Mouse (Mus musculus): ENCODE results near the gene Usp10. TPM values are rescaled to one million over a fixed set of nuclear protein-coding genes. Genes with fewer than 3 reads are reported as not detected.
A peak's percentile ranks its signal among the peaks of the same experiment; 100 is the strongest.

The Usp10 gene
- polyA plus RNA-seq (2014; fragmentation: Nextera tagmentation; extraction: Ambion mirVana) = 130 and 136 TPM in 2 replicates

DNA sequence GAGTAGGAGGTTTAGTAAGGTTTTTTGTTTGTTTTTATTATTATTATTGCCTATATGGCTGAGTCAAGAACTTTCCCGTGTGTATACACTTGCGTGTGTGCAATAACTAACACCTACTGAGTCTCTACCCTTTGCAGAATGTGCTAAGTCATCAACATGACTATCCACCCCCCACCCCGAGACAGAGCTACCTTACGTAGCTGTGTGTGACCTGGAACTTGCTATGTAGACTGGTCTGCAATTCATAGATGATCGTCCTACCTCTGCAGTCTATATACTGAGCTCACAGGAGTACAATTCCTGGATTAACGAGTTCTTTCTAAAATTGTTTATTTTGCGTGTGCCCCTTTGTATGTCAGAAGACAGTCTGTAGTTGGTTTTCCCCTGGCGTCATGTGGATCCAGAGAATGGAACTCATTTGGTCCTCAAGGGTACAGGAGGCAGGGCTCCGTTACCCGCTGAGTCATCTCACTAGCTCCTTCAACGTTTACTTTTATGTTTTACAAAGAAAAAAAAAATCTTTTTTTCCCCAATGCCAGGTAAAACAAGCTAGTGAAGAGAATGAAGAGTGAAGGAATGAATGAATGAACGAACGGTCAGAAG lies at the start of gene Usp10:
Gene Usp10, plus strand, starts transcription at position 417 of the 603 bp plus-strand sequence.
- peak within 1 kb of the TSS; percentile 89 for H3K4me3 ChIP-seq (ENCODE audit: low read depth, low read length)
- DNase-seq (ENCODE audit: low spot score) = no peak
- peak within 1 kb of the TSS; percentile 87 for H3K27ac ChIP-seq (ENCODE audit: low read depth, low read length)
- peak within 1 kb of the TSS; percentile 87 for H3K9ac ChIP-seq (ENCODE audit: low read depth, low read length)
- H3K36me3 ChIP-seq (ENCODE audit: control insufficient read depth, insufficient read depth, low read length) = no peaks in the 10 kb centered on the region
- peak within 1 kb of the TSS; percentile 82 for H3K4me2 ChIP-seq (replicated peaks; ENCODE audit: low read depth, low read length)
- peaks cover 8% of the 10 kb centered on the region; the same call in 1 of the 2 replicates for H3K4me1 ChIP-seq (replicated peaks; ENCODE audit: control insufficient read depth, insufficient read depth, low read length)
- ATAC-seq (ENCODE audit: low FRiP score) = peak; percentile 38
- no peaks in the 10 kb centered on the region for H3K27me3 ChIP-seq (ENCODE audit: control insufficient read depth, insufficient read depth, low read length)
- WGBS = 31% methylated on average over 13 of the region's 13 CpGs
- H3K9me3 ChIP-seq (ENCODE audit: control insufficient read depth, low read length) = no peaks in the 10 kb centered on the region

DNA sequence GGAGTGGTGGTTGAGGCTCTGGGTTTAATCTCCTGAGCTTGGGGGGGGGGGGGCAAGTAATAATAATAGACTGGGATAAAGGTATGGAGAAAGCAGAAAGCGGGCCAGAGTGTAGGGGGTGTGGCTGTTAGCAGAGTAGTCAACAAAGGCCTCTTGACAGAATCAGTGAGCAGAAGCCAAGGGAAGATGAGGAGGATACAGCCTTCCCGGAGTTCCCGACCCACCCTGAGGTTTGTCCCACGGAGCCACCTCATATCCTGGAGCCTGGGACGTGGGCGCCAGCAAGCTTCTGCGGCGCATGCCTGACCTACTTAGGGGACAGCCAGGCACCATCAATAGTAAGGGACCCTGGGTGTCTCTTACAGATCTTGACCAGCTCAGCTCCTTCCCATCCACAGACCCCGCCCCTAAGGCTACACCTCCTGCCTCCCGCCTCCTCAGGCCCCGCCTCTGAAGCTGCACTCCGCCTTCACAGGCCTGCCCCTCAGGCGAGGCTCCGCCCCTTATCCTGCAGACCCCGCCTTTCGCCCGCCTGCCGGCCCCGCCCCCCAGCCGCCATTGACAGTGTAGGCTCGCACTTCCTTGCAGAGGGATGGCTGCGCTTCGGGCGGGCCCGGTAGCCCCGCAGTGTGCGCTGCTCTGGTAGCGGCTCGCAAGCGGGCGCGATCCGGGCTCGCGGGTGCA lies 48.3 kb upstream of the Usp10 start, which contains the start of gene Klhl36:
Gene Klhl36, plus strand, starts transcription at position 561 of the 684 bp plus-strand sequence.
- Histone ChIP-seq H3K9me3 (ENCODE audit: control insufficient read depth, low read length) (no peaks in the 10 kb centered on the region), H3K4me2 (replicated peaks; ENCODE audit: low read depth, low read length) (peak within 1 kb of the TSS; percentile 95), H3K4me1 (replicated peaks; ENCODE audit: control insufficient read depth, insufficient read depth, low read length) (peaks cover 2% of the 10 kb centered on the region; the same call in 1 of the 2 replicates), H3K4me3 (ENCODE audit: low read depth, low read length) (peak within 1 kb of the TSS; percentile 72), H3K36me3 (ENCODE audit: control insufficient read depth, insufficient read depth, low read length) (no peaks in the 10 kb centered on the region), H3K27me3 (ENCODE audit: control insufficient read depth, insufficient read depth, low read length) (peaks cover 2% of the 10 kb centered on the region; the same call in 1 of the 2 replicates), H3K9ac (ENCODE audit: low read depth, low read length) (peak within 1 kb of the TSS; percentile 77), H3K27ac (ENCODE audit: low read depth, low read length) (no peak within 1 kb of the TSS)
- ATAC-seq (ENCODE audit: low FRiP score) = peak; percentile 96
- WGBS = 3% methylated on average over 21 of the region's 35 CpGs
- DNase-seq (ENCODE audit: low spot score) = peak; percentile 97

DNA sequence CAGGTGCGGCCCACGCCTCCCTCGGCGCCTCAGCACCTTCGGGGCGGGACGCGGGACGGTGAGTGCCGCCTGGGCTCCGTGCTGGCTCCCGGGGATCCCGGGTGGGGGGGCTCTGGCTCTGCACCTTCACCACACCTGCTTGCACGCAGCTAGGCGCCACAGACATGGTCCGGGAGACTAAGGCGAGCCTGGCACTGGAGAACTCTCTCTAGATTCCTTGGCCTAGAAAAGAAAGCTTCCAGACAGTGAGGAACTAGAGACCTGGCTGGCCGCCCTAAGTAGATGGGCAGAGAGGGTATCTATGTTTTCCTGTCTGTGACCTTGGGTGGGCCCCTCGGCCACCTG lies 47.8 kb upstream of the Usp10 start:
- Histone ChIP-seq H3K27me3 (ENCODE audit: control insufficient read depth, insufficient read depth, low read length) (peaks cover 2% of the 10 kb centered on the region; the same call in 1 of the 2 replicates), H3K4me3 (ENCODE audit: low read depth, low read length) (peak overlapping the region; percentile 72), H3K9ac (ENCODE audit: low read depth, low read length) (peak overlapping the region; percentile 77), H3K9me3 (ENCODE audit: control insufficient read depth, low read length) (no peaks in the 10 kb centered on the region), H3K4me2 (replicated peaks; ENCODE audit: low read depth, low read length) (peak overlapping the region; percentile 95), H3K4me1 (replicated peaks; ENCODE audit: control insufficient read depth, insufficient read depth, low read length) (peaks cover 2% of the 10 kb centered on the region; the same call in 1 of the 2 replicates), H3K36me3 (ENCODE audit: control insufficient read depth, insufficient read depth, low read length) (no peaks in the 10 kb centered on the region), H3K27ac (ENCODE audit: low read depth, low read length) (no peak overlapping the region)
- DNase-seq (ENCODE audit: low spot score) (peak; percentile 46), ATAC-seq (ENCODE audit: low FRiP score) (no peak)
- WGBS = 0% methylated on average over 10 of the region's 19 CpGs

GRCm38 (mm10) chr8:119862749-119863148 lies 47.4 kb upstream of the Usp10 start:
- Histone ChIP-seq H3K4me2 (replicated peaks; ENCODE audit: low read depth, low read length) (peak overlapping the region; percentile 95), H3K4me3 (ENCODE audit: low read depth, low read length) (peak overlapping the region; percentile 72), H3K27me3 (ENCODE audit: control insufficient read depth, insufficient read depth, low read length) (peaks cover 2% of the 10 kb centered on the region; the same call in 1 of the 2 replicates), H3K9ac (ENCODE audit: low read depth, low read length) (peak overlapping the region; percentile 77), H3K36me3 (ENCODE audit: control insufficient read depth, insufficient read depth, low read length) (no peaks in the 10 kb centered on the region), H3K4me1 (replicated peaks; ENCODE audit: control insufficient read depth, insufficient read depth, low read length) (peaks cover 2% of the 10 kb centered on the region; the same call in 1 of the 2 replicates), H3K9me3 (ENCODE audit: control insufficient read depth, low read length) (no peaks in the 10 kb centered on the region), H3K27ac (ENCODE audit: low read depth, low read length) (no peak overlapping the region)
- WGBS = 15% methylated on average over 6 of the region's 6 CpGs
- no peak for ATAC-seq (ENCODE audit: low FRiP score)
- DNase-seq (ENCODE audit: low spot score) = no peak

DNA sequence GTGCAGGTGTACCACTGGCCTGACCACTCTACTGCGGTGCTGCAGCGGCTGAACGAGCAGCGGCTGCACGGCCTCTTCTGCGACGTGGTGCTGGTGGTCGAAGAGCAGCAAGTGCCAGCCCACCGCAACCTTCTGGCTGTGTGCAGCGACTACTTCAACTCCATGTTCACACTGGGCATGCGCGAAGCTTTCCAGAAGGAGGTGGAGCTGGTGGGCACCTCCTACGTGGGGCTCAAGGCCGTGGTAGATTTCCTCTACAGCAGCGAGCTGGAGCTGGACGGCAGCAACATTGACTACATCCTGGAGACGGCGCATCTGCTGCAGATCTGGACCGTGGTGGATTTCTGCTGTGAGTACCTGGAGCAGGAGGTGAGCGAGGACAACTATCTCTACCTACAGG lies 40.5 kb upstream of the Usp10 start:
- WGBS = 83% methylated on average over 20 of the region's 20 CpGs
- no peak for DNase-seq (ENCODE audit: low spot score)
- H3K4me1 ChIP-seq (replicated peaks; ENCODE audit: control insufficient read depth, insufficient read depth, low read length) = no peaks in the 10 kb centered on the region
- no peaks in the 10 kb centered on the region; the same call in 1 of the 2 replicates for H3K9me3 ChIP-seq (ENCODE audit: control insufficient read depth, low read length)
- no peaks in the 10 kb centered on the region for H3K27me3 ChIP-seq (ENCODE audit: control insufficient read depth, insufficient read depth, low read length)
- peaks cover 7% of the 10 kb centered on the region; the same call in 1 of the 2 replicates for H3K36me3 ChIP-seq (ENCODE audit: control insufficient read depth, insufficient read depth, low read length)
- ATAC-seq (ENCODE audit: low FRiP score) = no peak
- H3K9ac ChIP-seq (ENCODE audit: low read depth, low read length) = no peak overlapping the region
- H3K27ac ChIP-seq (ENCODE audit: low read depth, low read length) = no peak overlapping the region
- no peak overlapping the region for H3K4me2 ChIP-seq (replicated peaks; ENCODE audit: low read depth, low read length)
- no peak overlapping the region for H3K4me3 ChIP-seq (ENCODE audit: low read depth, low read length)

GRCm38 (mm10) chr8:119873181-119873580 lies 37.0 kb upstream of the Usp10 start:
- Histone ChIP-seq H3K27ac (ENCODE audit: low read depth, low read length) (no peak overlapping the region), H3K4me2 (replicated peaks; ENCODE audit: low read depth, low read length) (no peak overlapping the region), H3K4me1 (replicated peaks; ENCODE audit: control insufficient read depth, insufficient read depth, low read length) (no peaks in the 10 kb centered on the region), H3K9me3 (ENCODE audit: control insufficient read depth, low read length) (no peaks in the 10 kb centered on the region; the same call in 1 of the 2 replicates), H3K36me3 (ENCODE audit: control insufficient read depth, insufficient read depth, low read length) (peaks cover 7% of the 10 kb centered on the region; the same call in 1 of the 2 replicates), H3K4me3 (ENCODE audit: low read depth, low read length) (no peak overlapping the region), H3K9ac (ENCODE audit: low read depth, low read length) (no peak overlapping the region), H3K27me3 (ENCODE audit: control insufficient read depth, insufficient read depth, low read length) (no peaks in the 10 kb centered on the region)
- DNase-seq (ENCODE audit: low spot score) (no peak), ATAC-seq (ENCODE audit: low FRiP score) (no peak)
- 90% methylated on average over 1 of the region's 1 CpGs for WGBS

- H3K9me3 ChIP-seq (ENCODE audit: control insufficient read depth, low read length) = no peaks in the 10 kb centered on the region
- DNase-seq (ENCODE audit: low spot score) (no peak), ATAC-seq (ENCODE audit: low FRiP score) (no peak)
- WGBS = 79% methylated on average over 6 of the region's 6 CpGs
- H3K4me3 ChIP-seq (ENCODE audit: low read depth, low read length) = no peak overlapping the region
- no peak overlapping the region for H3K9ac ChIP-seq (ENCODE audit: low read depth, low read length)
- no peak overlapping the region for H3K4me2 ChIP-seq (replicated peaks; ENCODE audit: low read depth, low read length)
- no peak overlapping the region for H3K27ac ChIP-seq (ENCODE audit: low read depth, low read length)
- H3K36me3 ChIP-seq (ENCODE audit: control insufficient read depth, insufficient read depth, low read length) = no peaks in the 10 kb centered on the region
- H3K4me1 ChIP-seq (replicated peaks; ENCODE audit: control insufficient read depth, insufficient read depth, low read length) = no peaks in the 10 kb centered on the region
- no peaks in the 10 kb centered on the region for H3K27me3 ChIP-seq (ENCODE audit: control insufficient read depth, insufficient read depth, low read length)
These were observed 28.9 kb upstream of the Usp10 start for GRCm38 (mm10) chr8:119881301-119881700.

DNA sequence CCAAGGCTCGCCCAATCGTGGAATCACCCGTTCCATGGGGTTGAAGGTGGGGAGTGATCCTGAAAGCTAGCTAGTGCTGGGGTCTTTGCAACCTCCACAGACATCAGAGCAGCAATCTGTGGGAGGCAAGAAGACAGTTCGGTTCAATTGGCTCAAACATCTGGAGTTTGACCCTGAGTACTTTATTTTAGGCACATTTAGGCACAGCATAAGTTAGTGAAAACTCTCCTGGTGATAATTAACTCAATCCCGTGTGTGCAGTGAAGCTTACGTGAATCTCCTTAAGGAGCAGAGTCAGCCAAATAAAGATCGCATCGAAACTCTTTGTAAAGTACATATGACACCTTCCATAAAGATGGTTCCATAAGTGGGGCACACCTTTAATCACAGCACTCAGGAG lies 28.2 kb upstream of the Usp10 start:
- no peak for ATAC-seq (ENCODE audit: low FRiP score)
- Histone ChIP-seq H3K27ac (ENCODE audit: low read depth, low read length) (no peak overlapping the region), H3K36me3 (ENCODE audit: control insufficient read depth, insufficient read depth, low read length) (no peaks in the 10 kb centered on the region), H3K27me3 (ENCODE audit: control insufficient read depth, insufficient read depth, low read length) (no peaks in the 10 kb centered on the region), H3K4me2 (replicated peaks; ENCODE audit: low read depth, low read length) (no peak overlapping the region), H3K4me1 (replicated peaks; ENCODE audit: control insufficient read depth, insufficient read depth, low read length) (no peaks in the 10 kb centered on the region), H3K4me3 (ENCODE audit: low read depth, low read length) (no peak overlapping the region), H3K9me3 (ENCODE audit: control insufficient read depth, low read length) (no peaks in the 10 kb centered on the region), H3K9ac (ENCODE audit: low read depth, low read length) (no peak overlapping the region)
- 73% methylated on average over 8 of the region's 8 CpGs for WGBS
- no peak for DNase-seq (ENCODE audit: low spot score)

Measured in hindbrain, embryonic 11.5 days (tissue).